Mouse (Mus musculus): ENCODE measurements at regions not wholly inside any gene's neighbourhood (a gene's known extent, or its start where the extent isn't known, plus 50 kb on each side); places are given as distances from the start of the nearest gene placed in this dataset.

GRCm38 (mm10) chr12:71370091-71370490 lies 60.4 kb downstream of the Dact1 start:
- DNase-seq (ENCODE audit: low spot score): no peak

- DNase-seq (ENCODE audit: low spot score): no peak
Observed at GRCm38 (mm10) chr12:71371948-71372347, 62.3 kb downstream of the Dact1 start.

- DNase-seq (ENCODE audit: low spot score): no peak
Observed at GRCm38 (mm10) chr12:71373633-71374032, 63.9 kb downstream of the Dact1 start.

- DNase-seq (ENCODE audit: low spot score): no peak
Observed at GRCm38 (mm10) chr12:71376446-71376845, 66.8 kb downstream of the Dact1 start.

GRCm38 (mm10) chr12:71376966-71377365 lies 67.3 kb downstream of the Dact1 start:
- DNase-seq (ENCODE audit: low spot score): no peak

- no peak for DNase-seq (ENCODE audit: low spot score)
Observed at GRCm38 (mm10) chr12:71379626-71380423, 70.1 kb downstream of the Dact1 start.

- DNase-seq (ENCODE audit: low spot score): no peak
Observed at GRCm38 (mm10) chr12:71380424-71380761, 70.7 kb downstream of the Dact1 start.

- no peak for DNase-seq (ENCODE audit: low spot score)
Observed at GRCm38 (mm10) chr12:71386251-71386650, 76.6 kb downstream of the Dact1 start.

- no peak for DNase-seq (ENCODE audit: low spot score)
Observed at GRCm38 (mm10) chr12:71391481-71391880, 81.8 kb downstream of the Dact1 start.

- DNase-seq (ENCODE audit: low spot score): no peak
Observed at GRCm38 (mm10) chr12:71393752-71394151, 84.1 kb downstream of the Dact1 start.

- no peak for DNase-seq (ENCODE audit: low spot score)
Observed at GRCm38 (mm10) chr12:71397456-71397855, 87.8 kb downstream of the Dact1 start.

GRCm38 (mm10) chr12:71398701-71399100 lies 89.0 kb downstream of the Dact1 start:
- DNase-seq (ENCODE audit: low spot score): no peak

- no peak for DNase-seq (ENCODE audit: low spot score)
Observed at GRCm38 (mm10) chr12:71400201-71400600, 90.5 kb downstream of the Dact1 start.

- no peak for DNase-seq (ENCODE audit: low spot score)
Observed at GRCm38 (mm10) chr12:71401621-71402416, 92.1 kb downstream of the Dact1 start.

- no peak for DNase-seq (ENCODE audit: low spot score)
Observed at GRCm38 (mm10) chr12:71407294-71407693, 97.6 kb downstream of the Dact1 start.

GRCm38 (mm10) chr12:71408396-71409050 lies 98.8 kb downstream of the Dact1 start:
- DNase-seq (ENCODE audit: low spot score): no peak

- DNase-seq (ENCODE audit: low spot score): no peak
Observed at GRCm38 (mm10) chr12:71412331-71412730, 102.6 kb downstream of the Dact1 start.

- DNase-seq (ENCODE audit: low spot score): no peak
Observed at GRCm38 (mm10) chr12:71416968-71417367, 107.3 kb downstream of the Dact1 start.

- no peak for DNase-seq (ENCODE audit: low spot score)
Observed at GRCm38 (mm10) chr12:71418186-71418585, 108.5 kb downstream of the Dact1 start.

- no peak for DNase-seq (ENCODE audit: low spot score)
Observed at GRCm38 (mm10) chr12:71419161-71419560, 109.5 kb downstream of the Dact1 start.

GRCm38 (mm10) chr12:71426023-71426719 lies 116.5 kb downstream of the Dact1 start:
- no peak for DNase-seq (ENCODE audit: low spot score)

- DNase-seq (ENCODE audit: low spot score): no peak
Observed at GRCm38 (mm10) chr12:71427974-71428373, 118.3 kb downstream of the Dact1 start.

All from lung, postnatal 25 days (tissue).